ENCODE assay signal across 6 mouse cellular contexts in genomic region chr7:4860926-4861325, GRCm38 (mm10). TPM values are rescaled to one million over a fixed set of nuclear protein-coding genes. Genes with fewer than 3 reads are reported as not detected.
DNase-seq lines count a peak whose midpoint lies in the region; ATAC-seq lines count a peak whose summit lies in the region.
"Not testable (repeated sequence)": the region's sequence is repeated elsewhere in the genome, so short reads cannot be mapped to it uniquely, and the experiment has no call there.
"Had no signal": no experiment of that assay in that cellular context is flagged by ENCODE, and none has a peak within 500 bp of the region (broad histone marks: within the 10 kb centered on the region; RNA-seq: fewer than 3 reads in every experiment).

No protein-coding gene starts in this region.

- H3K9me3 ChIP-seq in kidney, embryonic 16.5 days (ENCODE audit: low read length); limb, embryonic 15.5 days: not testable (repeated sequence)

- peak overlapping the region; percentile 5; the same call in 1 of the 2 replicates for H3K27ac ChIP-seq in kidney, embryonic 16.5 days (ENCODE audit: low read length)
- 0 out of 2 replicates have a peak overlapping the region, but pooled peaks have one; percentile 0 for H3K27ac ChIP-seq in limb, embryonic 15.5 days

- not testable (repeated sequence) for H3K4me3 ChIP-seq in kidney, embryonic 16.5 days (ENCODE audit: low read length); limb, embryonic 15.5 days

- H3K27me3 ChIP-seq in kidney, embryonic 16.5 days (ENCODE audit: insufficient read depth, low read length); limb, embryonic 15.5 days: not testable (repeated sequence)

- not testable (repeated sequence) for ATAC-seq in kidney, embryonic 16.5 days (ENCODE audit: low FRiP score, low TSS enrichment); limb, embryonic 15.5 days (ENCODE audit: insufficient number of reproducible peaks, low FRiP score, low TSS enrichment, low read depth)

- not testable (repeated sequence) for H3K4me2 ChIP-seq in kidney, embryonic 16.5 days (replicated peaks; ENCODE audit: low read depth, low read length); limb, embryonic 15.5 days

- 72% methylated on average over 3 of the region's 3 CpGs for WGBS in kidney, embryonic 16.5 days
- 57% methylated on average over 3 of the region's 3 CpGs for WGBS in limb, embryonic 15.5 days

- peak; percentile 68 for DNase-seq in kidney, adult 11 months
- peak; percentile 61 to 74 for DNase-seq in kidney, adult 8-10 months

- H3K36me3 ChIP-seq in kidney, embryonic 16.5 days (ENCODE audit: insufficient read depth, low read length); limb, embryonic 15.5 days: not testable (repeated sequence)

- not testable (repeated sequence) for H3K4me1 ChIP-seq in kidney, embryonic 16.5 days (ENCODE audit: insufficient read depth, low read length); limb, embryonic 15.5 days

- not testable (repeated sequence) for H3K9ac ChIP-seq in kidney, embryonic 16.5 days (replicated peaks; ENCODE audit: low read length); limb, embryonic 15.5 days

RNA-seq across cellular contexts. Expression of gene Isoc2b, which starts 9.1 kb away (rescaled TPM):
- polyA plus RNA-seq in kidney, embryonic 16.5 days (2015; fragmentation: Nextera tagmentation; extraction: Ambion mirVana): 9.2 and 9.7 TPM in 2 replicates
- polyA plus RNA-seq in limb, embryonic 15.5 days (2015; fragmentation: Nextera tagmentation; extraction: Ambion mirVana): 12.7 and 12.9 TPM in 2 replicates

RNA-seq across cellular contexts. Expression of gene Isoc2a, which starts 16.0 kb away (rescaled TPM):
- polyA plus RNA-seq in kidney, embryonic 16.5 days (2015; fragmentation: Nextera tagmentation; extraction: Ambion mirVana): 1.2 and 1.4 TPM in 2 replicates
- polyA plus RNA-seq in limb, embryonic 15.5 days (2015; fragmentation: Nextera tagmentation; extraction: Ambion mirVana): 0.86 and 1.0 TPM in 2 replicates

RNA-seq across cellular contexts. Expression of gene Shisa7, which starts 16.4 kb away (rescaled TPM):
- polyA plus RNA-seq in kidney, embryonic 16.5 days (2015; fragmentation: Nextera tagmentation; extraction: Ambion mirVana): 0.84 and 1.1 TPM in 2 replicates
- 0.32 and 0.46 TPM in 2 replicates for polyA plus RNA-seq in limb, embryonic 15.5 days (2015; fragmentation: Nextera tagmentation; extraction: Ambion mirVana)
- polyA plus RNA-seq: C2C12 had no signal

RNA-seq across cellular contexts. Expression of gene Gm36210, which starts 45.4 kb away (rescaled TPM):
- polyA plus RNA-seq in kidney, embryonic 16.5 days (2015; fragmentation: Nextera tagmentation; extraction: Ambion mirVana): not detected in 2 replicates
- 0.17 TPM in 1 of 2 replicates, not detected in the other for polyA plus RNA-seq in limb, embryonic 15.5 days (2015; fragmentation: Nextera tagmentation; extraction: Ambion mirVana)
- polyA plus RNA-seq: adrenal gland, adult 2 months; C2C12 had no signal

RNA-seq across cellular contexts. Expression of gene Ube2s, which starts 48.5 kb away (rescaled TPM):
- polyA plus RNA-seq in kidney, embryonic 16.5 days (2015; fragmentation: Nextera tagmentation; extraction: Ambion mirVana): 355 and 360 TPM in 2 replicates
- polyA plus RNA-seq in limb, embryonic 15.5 days (2015; fragmentation: Nextera tagmentation; extraction: Ambion mirVana): 270 and 282 TPM in 2 replicates
